Mouse (Mus musculus) liver, embryonic 13.5 days (tissue): ENCODE results near the gene Tfb1m. TPM values are rescaled to one million over a fixed set of nuclear protein-coding genes. Genes with fewer than 3 reads are reported as not detected.

Experiments used
- ATAC-seq: fragments of 200-750 bp; cut with Nextera tagmentation; 2 replicates; pipeline ENCODE4 v1.8.0; 2017; ENCODE audit warnings: low read depth, mild to moderate bottlenecking, moderate number of reproducible peaks, moderate library complexity
- DNase-seq: peaks from one replicate; pipeline ENCODE4 v3.0.0; 2022
- H3K27ac ChIP-seq: fragments of 300-500 bp; sonication (generic); 2 replicates; pipeline ENCODE4 v1.5.1; 2015; ENCODE audit warnings: moderate library complexity, mild to moderate bottlenecking, inconsistent platforms
- H3K27me3 ChIP-seq: fragments of 300-500 bp; sonication (generic); 2 replicates; pipeline ENCODE4 v1.6.1; 2015; ENCODE audit warnings: mild to moderate bottlenecking, inconsistent platforms
- H3K36me3 ChIP-seq: fragments of 300-500 bp; sonication (generic); 2 replicates; pipeline ENCODE4 v1.6.1; 2015; ENCODE audit warnings: mild to moderate bottlenecking, inconsistent platforms
- H3K4me1 ChIP-seq: fragments of 300-500 bp; sonication (generic); replicated peaks from 2 replicates; pipeline ENCODE4 v1.6.1; 2015; ENCODE audit warnings: inconsistent platforms
- H3K4me2 ChIP-seq: fragments of 300-500 bp; sonication (generic); 2 replicates; pipeline ENCODE4 v1.6.1; 2015; ENCODE audit warnings: inconsistent platforms, mild to moderate bottlenecking, moderate library complexity
- H3K4me3 ChIP-seq: fragments of 300-500 bp; sonication (generic); replicated peaks from 2 replicates; pipeline ENCODE4 v1.5.1; 2015; ENCODE audit warnings: mild to moderate bottlenecking, inconsistent platforms
- H3K9ac ChIP-seq: fragments of 300-500 bp; sonication (generic); 2 replicates; pipeline ENCODE4 v1.6.1; 2015; ENCODE audit warnings: mild to moderate bottlenecking, inconsistent platforms
- H3K9me3 ChIP-seq: fragments of 300-500 bp; sonication (generic); replicated peaks from 2 replicates; pipeline ENCODE4 v1.6.1; 2016; ENCODE audit warnings: inconsistent platforms
- WGBS: fragments of 180-500 bp; shearing (Covaris S2); methylation state at CpG from one replicate; pipeline ENCODE4 v1.1.7; 2015; ENCODE audit not compliant: insufficient replicate concordance; 5-methylcytosine and 5-hydroxymethylcytosine counted together
- polyA plus RNA-seq: library from polyadenylated mRNA; unstranded; fragments of >200 nt; fragmentation: Nextera tagmentation; extraction: Ambion mirVana; gene quantifications from 2 replicates; pipeline ENCODE4 v1.2.1, GENCODE M21; 2015

Gene Tfb1m
- polyA plus RNA-seq = 14.1 and 15.1 TPM in 2 replicates

- H3K27me3 ChIP-seq = no peaks in the 10 kb centered on the region; the same call in 1 of the 2 replicates
- H3K4me2 ChIP-seq = peak within 1 kb of the TSS; percentile 71
- peaks cover 23% of the 10 kb centered on the region for H3K4me1 ChIP-seq
- H3K27ac ChIP-seq = peak within 1 kb of the TSS; percentile 68
- peak within 1 kb of the TSS; percentile 68 for H3K9ac ChIP-seq
- under 1% methylated on average over 60 of the region's 60 CpGs for WGBS
- peak within 1 kb of the TSS; percentile 71 for H3K4me3 ChIP-seq
- ATAC-seq (peak; percentile 99), DNase-seq (peak; percentile 96)
- no peaks in the 10 kb centered on the region for H3K36me3 ChIP-seq
- H3K9me3 ChIP-seq = no peaks in the 10 kb centered on the region
These were observed at the start of gene Tfb1m for GRCm38 (mm10) chr17:3557331-3558311. Gene Tfb1m (minus strand): TSS chr17:3557781.

- no peak for DNase-seq
These were observed 45.5 kb upstream of the Tfb1m start for GRCm38 (mm10) chr17:3602954-3603672.

GRCm38 (mm10) chr17:3598393-3598792 lies 40.8 kb upstream of the Tfb1m start:
- no peak overlapping the region for H3K4me3 ChIP-seq
- no peak overlapping the region for H3K9ac ChIP-seq
- H3K27ac ChIP-seq = no peak overlapping the region
- H3K4me1 ChIP-seq = no peaks in the 10 kb centered on the region
- no peaks in the 10 kb centered on the region for H3K27me3 ChIP-seq
- DNase-seq = no peak
- no peak for ATAC-seq
- H3K4me2 ChIP-seq = no peak overlapping the region
- no peaks in the 10 kb centered on the region for H3K9me3 ChIP-seq
- no peaks in the 10 kb centered on the region for H3K36me3 ChIP-seq
- 42% methylated on average over 1 of the region's 1 CpGs for WGBS

More at GRCm38 (mm10) chr17:3602954-3603672, 45.5 kb upstream of the Tfb1m start:
- WGBS = 62% methylated on average over 6 of the region's 6 CpGs
- H3K27ac ChIP-seq = no peak overlapping the region
- no peaks in the 10 kb centered on the region for H3K9me3 ChIP-seq
- H3K9ac ChIP-seq = no peak overlapping the region
- no peaks in the 10 kb centered on the region for H3K27me3 ChIP-seq
- H3K4me3 ChIP-seq = no peak overlapping the region
- H3K4me1 ChIP-seq = no peaks in the 10 kb centered on the region
- ATAC-seq = no peak
- H3K36me3 ChIP-seq = no peaks in the 10 kb centered on the region
- no peak overlapping the region for H3K4me2 ChIP-seq

GRCm38 (mm10) chr17:3597866-3598265 lies 40.3 kb upstream of the Tfb1m start:
- Histone ChIP-seq H3K4me2 (no peak overlapping the region), H3K4me1 (no peaks in the 10 kb centered on the region), H3K36me3 (no peaks in the 10 kb centered on the region), H3K9me3 (no peaks in the 10 kb centered on the region), H3K27ac (no peak overlapping the region), H3K4me3 (no peak overlapping the region), H3K9ac (no peak overlapping the region), H3K27me3 (no peaks in the 10 kb centered on the region)
- 44% methylated on average over 1 of the region's 1 CpGs for WGBS
- ATAC-seq (no peak), DNase-seq (no peak)

GRCm38 (mm10) chr17:3597130-3597529 lies 39.5 kb upstream of the Tfb1m start:
- H3K27me3 ChIP-seq = no peaks in the 10 kb centered on the region
- no peak overlapping the region for H3K4me2 ChIP-seq
- ATAC-seq (no peak), DNase-seq (no peak)
- H3K4me3 ChIP-seq = no peak overlapping the region
- H3K36me3 ChIP-seq = no peaks in the 10 kb centered on the region
- H3K27ac ChIP-seq = no peak overlapping the region
- H3K9me3 ChIP-seq = no peaks in the 10 kb centered on the region
- no peaks in the 10 kb centered on the region for H3K4me1 ChIP-seq
- 56% methylated on average over 1 of the region's 1 CpGs for WGBS
- no peak overlapping the region for H3K9ac ChIP-seq

GRCm38 (mm10) chr17:3570876-3571275 lies 13.3 kb upstream of the Tfb1m start:
- Histone ChIP-seq H3K4me1 (no peaks in the 10 kb centered on the region), H3K4me2 (no peak overlapping the region), H3K27ac (no peak overlapping the region), H3K4me3 (no peak overlapping the region), H3K9ac (no peak overlapping the region), H3K36me3 (no peaks in the 10 kb centered on the region), H3K27me3 (no peaks in the 10 kb centered on the region), H3K9me3 (no peaks in the 10 kb centered on the region)
- ATAC-seq (no peak), DNase-seq (no peak)
- WGBS = 6% methylated on average over 12 of the region's 12 CpGs

GRCm38 (mm10) chr17:3562405-3562804 lies 4.8 kb upstream of the Tfb1m start:
- peaks cover 9% of the 10 kb centered on the region for H3K4me1 ChIP-seq
- no peaks in the 10 kb centered on the region for H3K36me3 ChIP-seq
- 34% methylated on average over 8 of the region's 8 CpGs for WGBS
- no peaks in the 10 kb centered on the region for H3K9me3 ChIP-seq
- ATAC-seq = no peak
- H3K9ac ChIP-seq = no peak overlapping the region
- no peak for DNase-seq
- H3K4me2 ChIP-seq = no peak overlapping the region
- no peak overlapping the region for H3K4me3 ChIP-seq
- no peaks in the 10 kb centered on the region; the same call in 1 of the 2 replicates for H3K27me3 ChIP-seq
- no peak overlapping the region for H3K27ac ChIP-seq

GRCm38 (mm10) chr17:3560534-3560933 lies 3.0 kb upstream of the Tfb1m start:
- ATAC-seq (no peak), DNase-seq (no peak)
- Histone ChIP-seq H3K4me1 (peaks cover 23% of the 10 kb centered on the region), H3K36me3 (no peaks in the 10 kb centered on the region), H3K9ac (no peak overlapping the region), H3K4me2 (no peak overlapping the region), H3K27ac (no peak overlapping the region), H3K4me3 (no peak overlapping the region), H3K9me3 (no peaks in the 10 kb centered on the region), H3K27me3 (no peaks in the 10 kb centered on the region; the same call in 1 of the 2 replicates)
- 45% methylated on average over 3 of the region's 3 CpGs for WGBS

- Histone ChIP-seq H3K27me3 (no peaks in the 10 kb centered on the region; the same call in 1 of the 2 replicates), H3K9ac (peak overlapping the region; percentile 63), H3K36me3 (no peaks in the 10 kb centered on the region), H3K27ac (peak overlapping the region; percentile 68), H3K9me3 (no peaks in the 10 kb centered on the region), H3K4me1 (peaks cover 23% of the 10 kb centered on the region), H3K4me3 (peak overlapping the region; percentile 71), H3K4me2 (peak overlapping the region; percentile 71)
- no peak for DNase-seq
- WGBS = 76% methylated on average over 9 of the region's 9 CpGs
- no peak for ATAC-seq
These were observed 832 bp upstream of the Tfb1m start for GRCm38 (mm10) chr17:3558356-3558870.

GRCm38 (mm10) chr17:3556251-3556650 lies 1.3 kb downstream of the Tfb1m start:
- ATAC-seq = no peak
- WGBS = 32% methylated on average over 1 of the region's 1 CpGs
- H3K9ac ChIP-seq = peak overlapping the region; percentile 68
- no peaks in the 10 kb centered on the region for H3K27me3 ChIP-seq
- H3K27ac ChIP-seq = peak overlapping the region; percentile 67
- H3K4me1 ChIP-seq = peaks cover 23% of the 10 kb centered on the region
- peak overlapping the region; percentile 71 for H3K4me3 ChIP-seq
- peak; percentile 11 for DNase-seq
- H3K36me3 ChIP-seq = 0 out of 2 replicates have a peak, but pooled peaks cover 3% of the 10 kb centered on the region
- no peaks in the 10 kb centered on the region for H3K9me3 ChIP-seq
- peak overlapping the region; percentile 71 for H3K4me2 ChIP-seq

- ATAC-seq = no peak
- no peak for DNase-seq
- no peak overlapping the region for H3K4me3 ChIP-seq
- H3K27ac ChIP-seq = no peak overlapping the region
- peaks cover 10% of the 10 kb centered on the region; the same call in 1 of the 2 replicates for H3K36me3 ChIP-seq
- no peaks in the 10 kb centered on the region for H3K27me3 ChIP-seq
- H3K9me3 ChIP-seq = no peaks in the 10 kb centered on the region
- WGBS = 62% methylated on average over 7 of the region's 7 CpGs
- no peak overlapping the region for H3K4me2 ChIP-seq
- no peaks in the 10 kb centered on the region for H3K4me1 ChIP-seq
- no peak overlapping the region for H3K9ac ChIP-seq
These were observed 9.9 kb downstream of the Tfb1m start for GRCm38 (mm10) chr17:3547725-3548124.
